Mouse (Mus musculus) adrenal gland, postnatal 0 days (tissue): Measurements from ENCODE around the gene Tgm2. TPM values are rescaled to one million over a fixed set of nuclear protein-coding genes. Genes with fewer than 3 reads are reported as not detected.

Experiments used
- polyA plus RNA-seq: library from polyadenylated mRNA; unstranded; fragments of >200 nt; fragmentation: Nextera tagmentation; extraction: Ambion mirVana; gene quantifications from 2 replicates; pipeline ENCODE4 v1.2.1, GENCODE M21; 2015

Tgm2 gene
- polyA plus RNA-seq: 48.4 and 70.2 TPM in 2 replicates

DNA sequence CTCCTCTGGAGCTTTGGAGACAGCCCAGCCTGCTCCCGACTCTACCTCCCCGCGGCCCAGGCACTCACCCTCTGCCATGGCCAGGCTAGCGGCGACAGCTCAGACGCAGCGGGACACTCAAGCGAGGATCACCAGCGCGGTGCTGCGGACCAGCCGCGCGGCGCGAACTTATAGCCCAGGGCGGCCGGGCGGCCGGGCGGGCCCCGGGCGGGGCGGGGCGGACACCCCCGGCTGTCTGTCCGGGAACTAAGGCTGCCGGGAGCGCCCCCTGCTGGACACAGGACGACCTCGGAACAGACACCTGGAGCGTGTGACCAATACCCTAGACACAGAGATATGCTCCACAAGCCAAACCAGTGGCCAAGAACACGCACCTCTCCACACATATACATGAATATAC lies at the start of gene Tgm2:
Gene Tgm2 (minus strand): TSS at position 214 of the 400 bp plus-strand sequence.

Other genes with a start within 250 kb of the Tgm2 start
- gene Vstm2l, start 231.8 kb downstream of the Tgm2 start, polyA plus RNA-seq: 7.2 and 23.6 TPM in 2 replicates
- 7.1 and 11.6 TPM in 2 replicates for gene Tti1, start 118.0 kb downstream of the Tgm2 start, polyA plus RNA-seq
- gene Rprd1b, start 117.9 kb downstream of the Tgm2 start, polyA plus RNA-seq: 24.4 and 28.3 TPM in 2 replicates
- 1.6 and 1.7 TPM in 2 replicates for gene D630003M21Rik, start 82.8 kb upstream of the Tgm2 start, polyA plus RNA-seq
- 0.06 TPM in 1 of 2 replicates, not detected in the other for gene Bpi, start 111.7 kb upstream of the Tgm2 start, polyA plus RNA-seq
- 31.9 and 33.3 TPM in 2 replicates for gene Lbp, start 160.1 kb upstream of the Tgm2 start, polyA plus RNA-seq
- 14.4 and 34.9 TPM in 2 replicates for gene Snhg11, start 229.2 kb upstream of the Tgm2 start, polyA plus RNA-seq